Mouse (Mus musculus) layer of hippocampus, postnatal 36 days (tissue): ENCODE measurements around the gene Tacc3. TPM values are rescaled to one million over a fixed set of nuclear protein-coding genes. Genes with fewer than 3 reads are reported as not detected.

Source experiments
- DNase-seq, 2 experiments: peaks; one replicate each; pipeline ENCODE4 v3.0.0; 2022
- total RNA-seq, 2 experiments: library from RNA; stranded (reverse); gene quantifications; 2 replicates each; pipeline ENCODE4 v1.2.3; 2021

The Tacc3 gene
- total RNA-seq, 2 experiments from 2014 or later = 3.8 to 5.2 TPM

DNA sequence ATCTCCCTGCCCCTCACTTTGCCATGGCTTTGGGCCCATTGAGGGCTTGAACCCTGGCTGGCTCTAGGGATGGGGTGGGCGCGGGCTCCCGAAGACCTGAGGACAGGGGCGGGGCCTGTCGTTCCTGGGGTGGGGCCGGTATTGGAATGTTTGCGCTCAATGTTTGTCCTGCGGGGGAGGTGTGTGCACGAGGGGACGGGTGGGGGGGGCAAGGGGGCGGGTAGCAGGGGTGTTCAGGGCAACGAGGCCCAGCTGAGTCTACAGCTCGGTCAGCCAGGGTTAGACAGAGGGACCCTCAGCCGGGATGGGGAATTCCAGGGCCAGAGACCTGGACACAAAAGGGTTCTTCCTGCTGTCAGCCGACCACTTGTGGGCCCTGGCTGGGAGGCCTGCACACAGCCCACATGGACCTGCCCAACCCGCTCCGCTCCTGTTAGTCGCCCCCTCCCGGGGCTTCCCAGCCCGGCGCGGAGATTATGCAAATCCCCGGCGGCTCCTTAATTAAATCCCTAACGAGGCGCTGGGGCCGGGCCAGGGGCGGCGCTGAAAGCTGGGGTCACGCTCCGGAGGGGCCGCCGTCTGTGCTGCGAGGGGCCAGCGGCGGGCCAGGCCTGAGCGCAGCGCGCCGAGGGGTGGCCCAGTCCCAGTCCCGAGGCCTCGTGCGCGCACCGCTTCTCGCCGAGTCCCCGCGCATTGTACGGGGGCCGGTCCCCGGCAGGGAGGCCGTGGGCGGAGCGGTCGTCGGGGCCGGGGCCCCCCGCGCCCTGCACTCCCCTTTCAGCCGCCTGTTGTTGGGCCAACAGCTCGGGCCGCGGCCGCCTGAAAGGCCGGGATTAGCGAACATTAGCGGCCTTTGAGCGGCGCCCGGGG, 37.2 kb downstream of the Tacc3 start:
- DNase-seq = peak; percentile 67 to 77

DNA sequence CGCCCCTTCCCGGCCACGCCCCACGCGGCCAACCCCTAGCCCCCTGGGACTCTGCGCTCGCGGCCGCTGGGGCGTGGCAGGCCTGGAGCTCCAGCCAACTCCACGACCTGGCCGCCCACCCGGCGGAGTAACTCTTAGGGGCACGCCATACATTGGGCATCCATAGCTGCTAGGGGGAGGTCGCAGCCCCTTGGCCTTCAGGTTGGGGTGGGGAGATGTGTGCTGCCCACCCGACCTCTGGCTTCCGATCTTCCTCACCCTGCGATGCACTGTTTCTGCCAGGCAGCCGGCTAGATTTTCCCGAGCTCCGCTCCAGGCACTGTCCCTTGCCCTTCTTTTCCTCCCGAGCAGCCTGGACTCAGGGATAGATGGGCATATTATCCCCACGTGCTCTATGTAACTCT, 37.8 kb downstream of the Tacc3 start:
- no peak for DNase-seq

DNA sequence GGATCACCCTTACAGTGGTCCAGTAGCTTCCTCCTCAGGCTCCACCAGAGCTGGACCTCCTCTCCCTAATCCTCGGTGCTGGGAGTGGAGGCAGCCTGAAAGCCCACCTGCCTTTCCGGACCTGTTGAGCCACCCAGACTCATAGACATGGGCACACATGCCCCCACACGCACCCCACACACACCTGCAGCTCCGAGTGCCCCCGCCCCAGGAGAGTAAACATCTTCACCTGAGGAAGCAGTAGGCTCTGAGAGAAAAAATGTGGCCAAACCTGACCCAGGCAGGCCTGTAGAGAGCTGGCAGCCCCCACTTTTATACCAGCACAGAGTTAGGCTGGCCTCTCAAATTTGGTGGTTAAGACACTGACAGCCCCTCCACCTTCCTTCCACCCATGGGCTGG, 38.5 kb downstream of the Tacc3 start:
- no peak for DNase-seq

DNA sequence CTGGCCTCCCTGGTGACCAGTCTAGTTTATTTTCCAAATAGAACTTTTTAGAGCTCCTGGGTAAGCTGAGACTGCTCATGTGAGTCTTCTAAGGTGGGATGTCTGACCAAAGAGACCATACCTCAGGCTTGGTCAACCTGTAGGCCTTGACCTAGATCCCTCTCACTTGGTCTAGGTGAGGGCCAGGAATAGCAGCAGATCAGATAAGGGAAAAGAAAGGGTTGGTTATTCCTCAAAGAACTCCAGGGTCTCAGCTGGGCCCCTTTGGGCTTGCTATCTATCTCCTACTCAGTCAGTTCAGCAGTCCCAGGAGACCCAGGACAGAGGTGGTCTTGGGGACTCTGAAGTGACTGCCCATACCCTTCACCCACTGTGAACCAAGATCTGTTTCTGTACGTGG, 39.6 kb downstream of the Tacc3 start:
- no peak for DNase-seq

DNA sequence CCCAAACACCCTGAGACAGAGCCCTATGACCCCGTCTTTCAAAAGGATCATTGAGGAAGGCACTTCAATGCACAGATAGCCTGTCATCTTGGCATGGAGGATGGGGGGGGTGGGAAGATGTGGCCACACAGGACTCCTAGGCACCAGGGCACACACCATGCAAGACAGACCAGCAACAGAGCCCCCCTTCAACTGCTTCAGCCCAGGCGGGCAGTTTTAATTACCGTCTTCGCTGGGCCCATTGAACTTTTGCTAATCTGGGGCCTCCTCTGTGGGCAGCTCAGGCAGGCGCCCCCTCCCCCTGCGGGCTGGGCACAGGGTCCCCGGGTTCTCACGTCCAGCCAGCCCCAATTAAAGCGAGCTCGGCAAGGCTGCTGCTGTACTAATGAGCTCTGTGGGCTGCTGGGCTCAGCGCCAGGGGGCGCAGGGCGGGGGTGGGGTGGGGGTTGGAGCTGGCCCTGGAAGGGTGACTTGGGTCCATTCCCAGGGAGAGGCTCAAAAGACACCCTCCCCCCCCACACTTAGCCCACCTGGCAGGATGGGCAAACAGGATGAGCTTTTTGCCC, 40.1 kb downstream of the Tacc3 start:
- peak; percentile 48 to 75 for DNase-seq

DNA sequence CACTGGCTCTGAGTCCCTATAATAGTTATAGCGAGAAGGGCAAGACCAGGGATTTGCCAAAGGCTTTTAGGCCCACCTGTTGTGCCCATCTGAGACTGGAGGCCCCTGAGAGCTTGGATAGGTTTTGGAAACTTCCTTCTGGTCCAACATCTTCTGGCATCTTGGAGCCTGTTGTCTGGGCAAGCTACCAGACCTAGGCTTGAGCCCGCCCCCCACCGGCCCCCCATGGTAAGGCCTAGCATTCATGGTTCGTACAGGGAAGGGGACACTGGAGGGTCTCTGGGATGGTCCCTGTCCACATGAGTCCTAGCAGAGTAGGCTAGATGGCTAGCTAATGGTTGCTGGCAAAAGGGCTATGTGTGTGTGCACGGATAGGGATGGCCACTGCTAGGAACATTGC, 40.7 kb downstream of the Tacc3 start:
- DNase-seq = no peak

DNA sequence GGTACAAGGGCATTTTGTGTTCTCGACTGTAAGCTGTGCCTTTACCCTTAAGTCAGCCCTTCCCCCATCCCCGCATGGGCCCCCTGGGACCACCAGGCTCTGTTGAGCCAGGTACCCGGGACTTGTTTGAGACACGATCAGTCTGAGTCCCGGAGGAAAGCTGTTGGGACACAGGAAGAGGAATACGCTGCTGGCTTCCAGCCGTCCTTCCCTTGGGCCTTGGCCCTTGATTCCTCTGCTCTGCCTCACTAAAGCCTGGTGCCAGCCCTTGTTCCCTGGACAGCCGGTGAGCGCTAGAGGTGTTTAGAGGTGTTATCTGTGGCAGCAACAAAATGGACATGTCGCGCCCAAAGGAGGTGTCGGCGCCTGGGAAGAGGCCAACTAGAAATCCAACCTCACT, 42.1 kb downstream of the Tacc3 start:
- DNase-seq = no peak

DNA sequence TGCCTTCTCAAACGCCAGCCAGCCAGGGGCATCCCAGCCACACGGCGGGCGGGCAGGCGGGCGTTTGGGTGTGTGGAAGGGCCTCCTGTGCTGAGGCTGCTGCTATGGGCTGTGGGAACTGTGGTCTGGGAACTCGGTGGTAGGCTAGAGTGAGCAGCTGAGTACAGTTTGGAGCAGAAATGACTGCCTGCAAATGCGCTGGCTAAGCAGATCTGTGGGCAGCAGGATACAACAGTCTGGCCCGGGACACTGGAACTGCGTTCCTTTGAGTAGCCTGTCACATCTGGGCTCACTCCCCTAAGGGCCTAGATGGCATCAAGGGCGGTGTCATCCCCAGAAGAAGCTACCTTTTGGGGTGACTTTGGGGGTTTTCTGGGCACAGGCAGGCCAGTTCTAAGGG, 43.9 kb downstream of the Tacc3 start:
- no peak for DNase-seq

DNA sequence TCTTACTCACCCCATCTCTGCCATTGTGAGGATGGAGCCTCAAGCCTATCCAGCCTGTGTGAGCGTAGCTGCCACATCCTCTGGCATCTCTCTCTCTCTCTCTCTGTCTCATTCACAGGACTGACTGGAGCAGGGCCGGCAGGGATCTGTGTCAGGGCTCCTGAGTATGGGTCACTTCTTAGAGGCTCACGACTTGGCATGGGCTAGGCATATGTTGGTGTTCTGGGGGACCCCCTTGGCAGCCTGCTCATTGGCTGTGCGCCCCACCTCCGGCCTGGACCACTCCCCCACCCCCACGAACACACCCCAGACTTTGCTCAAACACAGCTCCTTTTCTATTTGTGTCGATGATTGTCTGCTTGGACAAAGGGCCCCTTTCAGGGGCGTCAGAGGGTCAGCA, 46.1 kb downstream of the Tacc3 start:
- DNase-seq = no peak

DNA sequence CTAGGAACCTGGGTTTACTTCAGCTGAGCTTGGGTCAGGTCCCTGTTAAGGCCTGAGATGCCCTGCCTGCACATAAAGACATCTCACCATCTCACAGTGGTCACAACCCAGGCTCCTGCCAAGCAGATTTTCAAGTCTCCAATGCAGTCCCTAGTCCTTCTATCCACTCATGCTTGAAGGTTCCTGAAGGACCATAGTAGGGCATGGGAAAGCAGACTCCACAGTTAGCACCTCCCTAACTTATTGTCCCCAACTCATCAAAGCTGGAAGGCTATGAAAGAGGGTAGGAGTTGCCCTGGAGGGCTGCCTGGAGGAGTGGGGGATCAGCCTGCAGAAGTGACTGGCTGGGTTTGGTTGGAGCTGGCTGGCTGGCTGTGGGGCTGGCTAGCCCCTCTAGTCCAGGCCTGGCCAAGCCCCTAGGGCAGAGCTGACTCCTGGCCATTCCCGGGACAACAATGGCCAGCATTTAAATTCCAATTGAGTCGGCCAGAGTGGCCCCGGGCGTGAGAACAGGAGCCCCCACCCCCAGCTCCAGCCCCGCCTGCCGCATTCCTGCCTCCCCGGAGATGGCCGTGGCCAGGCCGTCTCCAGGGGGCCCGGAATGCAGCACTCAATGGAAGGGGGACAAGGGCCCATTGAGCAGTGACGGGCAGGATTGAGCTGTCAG, 47.1 kb downstream of the Tacc3 start:
- DNase-seq = peak; percentile 54 to 73

DNA sequence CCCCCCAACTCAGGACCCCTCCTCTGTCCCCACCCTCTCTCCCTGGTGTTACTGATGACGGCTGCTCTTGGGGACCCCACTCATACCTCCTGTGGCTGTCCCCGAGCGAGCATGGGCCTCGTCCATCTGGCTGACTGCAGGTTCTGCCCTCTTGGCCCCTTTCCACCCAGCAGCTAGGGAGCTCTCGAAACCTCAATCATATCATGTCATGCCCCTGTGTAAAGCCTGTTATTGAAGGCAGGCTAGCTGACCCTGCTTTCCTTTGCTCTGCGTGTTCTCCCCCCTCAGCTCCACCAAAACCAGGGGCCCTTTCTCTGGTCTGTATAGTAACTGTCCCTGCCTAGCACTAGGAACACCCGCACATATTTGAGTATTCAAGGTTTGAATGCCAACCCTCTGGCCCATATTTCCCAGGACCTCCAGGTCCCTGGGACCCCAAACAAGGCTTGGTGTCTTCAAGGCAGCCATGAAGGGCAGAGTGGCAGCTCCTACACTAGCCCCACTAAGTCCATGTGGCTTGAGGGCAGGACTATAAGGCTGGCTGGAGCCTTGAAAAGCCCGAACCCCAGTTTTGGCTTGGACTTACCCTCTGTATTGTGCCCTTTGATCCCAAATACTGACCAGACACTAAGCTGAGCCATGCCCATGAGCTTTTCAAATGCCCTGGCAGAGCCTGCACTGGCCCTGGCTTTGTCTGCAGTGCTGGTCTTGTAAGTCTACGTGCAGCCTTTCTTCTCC, 47.9 kb downstream of the Tacc3 start:
- no peak for DNase-seq

DNA sequence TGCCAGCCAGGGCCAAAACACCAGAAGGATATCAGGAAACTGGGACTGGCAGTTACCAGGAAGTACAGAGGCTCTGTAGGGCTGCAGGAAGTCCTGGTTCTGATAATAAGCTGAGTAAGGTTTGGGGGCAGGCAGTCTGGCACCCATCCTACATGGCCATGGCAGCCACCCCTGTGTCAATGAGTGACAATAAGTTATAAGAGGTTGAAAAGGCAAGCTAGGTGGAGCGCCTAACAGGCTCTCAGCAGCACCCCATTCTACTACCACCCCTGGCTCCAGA, 48.4 kb downstream of the Tacc3 start:
- no peak for DNase-seq

DNA sequence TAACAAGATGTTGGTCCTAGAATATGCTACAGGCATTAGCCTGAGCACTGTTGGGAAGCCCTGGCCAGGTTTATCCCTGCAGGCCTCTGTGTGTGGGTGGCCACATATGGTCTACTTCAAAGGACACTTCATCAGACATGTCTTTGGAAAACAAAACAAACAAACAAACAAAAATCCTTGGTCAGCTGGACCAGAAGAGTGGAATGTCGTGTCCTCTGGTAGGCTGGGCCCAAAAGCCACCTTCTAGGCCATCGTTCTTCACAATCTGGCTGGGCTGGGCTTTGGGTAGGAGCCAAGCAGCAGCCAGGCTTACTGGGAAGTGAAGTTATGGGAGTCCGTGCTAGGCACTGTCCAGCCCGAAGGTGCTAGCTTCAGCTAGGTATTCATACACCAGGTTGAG, 49.2 kb downstream of the Tacc3 start:
- DNase-seq = no peak

DNA sequence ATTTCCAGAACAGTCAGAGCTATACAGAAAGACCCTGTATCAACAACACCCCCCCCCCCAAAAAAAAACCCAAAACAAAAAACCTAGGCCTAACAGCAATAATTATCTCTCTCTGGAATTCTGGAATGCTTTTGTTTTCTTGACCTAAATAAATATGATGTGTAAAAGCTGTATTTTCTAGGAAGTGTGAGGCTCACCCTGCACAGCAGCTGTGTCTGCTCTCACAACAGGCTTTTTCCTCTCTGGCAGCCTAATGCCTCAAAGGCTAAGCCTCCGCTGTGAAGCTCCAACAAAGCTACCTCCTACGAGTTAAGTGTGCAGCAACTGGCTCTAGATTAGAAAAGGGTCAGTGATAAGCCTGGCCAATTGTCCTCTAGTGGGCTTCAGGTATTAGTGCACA, 51.1 kb downstream of the Tacc3 start:
- DNase-seq = no peak

DNA sequence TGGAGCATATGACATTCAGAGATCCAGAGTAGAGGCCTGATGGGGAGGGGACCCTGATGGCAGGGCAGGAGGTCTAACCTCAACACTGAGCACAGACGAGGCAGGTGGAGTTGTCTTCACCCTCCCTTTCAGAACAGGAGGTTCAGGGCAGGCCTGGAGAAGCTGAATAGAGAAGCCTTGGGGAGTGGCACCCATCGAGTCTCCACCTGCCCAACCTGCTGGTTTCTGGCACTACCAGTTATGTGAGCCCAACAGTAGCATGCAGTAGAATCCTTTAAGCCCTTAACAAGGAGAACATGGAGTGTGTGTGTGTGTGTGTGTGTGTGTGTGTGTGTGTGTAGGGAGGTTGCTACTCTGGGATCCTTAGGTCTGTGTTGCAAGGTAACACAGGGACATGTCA, 54.6 kb downstream of the Tacc3 start:
- DNase-seq = no peak

DNA sequence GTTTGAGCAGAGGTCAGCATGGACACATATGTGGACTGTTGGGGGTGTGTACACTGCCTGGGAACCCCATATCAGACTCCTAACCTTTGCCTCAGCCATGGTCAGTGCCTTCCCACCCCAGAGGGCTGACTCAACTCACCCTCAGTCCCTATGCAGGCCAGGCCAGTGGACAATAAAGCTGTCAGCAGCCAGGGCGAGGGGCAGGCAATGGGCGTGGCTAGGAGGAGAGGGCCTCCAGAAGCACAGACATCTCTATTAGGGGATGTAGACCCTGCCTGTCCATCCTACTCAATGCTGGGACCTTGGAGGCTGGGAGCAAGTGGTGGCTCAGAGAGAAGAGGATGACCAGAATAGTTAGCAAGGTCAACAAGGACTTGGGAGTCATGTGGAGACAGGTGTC, 57.3 kb downstream of the Tacc3 start:
- no peak for DNase-seq

DNA sequence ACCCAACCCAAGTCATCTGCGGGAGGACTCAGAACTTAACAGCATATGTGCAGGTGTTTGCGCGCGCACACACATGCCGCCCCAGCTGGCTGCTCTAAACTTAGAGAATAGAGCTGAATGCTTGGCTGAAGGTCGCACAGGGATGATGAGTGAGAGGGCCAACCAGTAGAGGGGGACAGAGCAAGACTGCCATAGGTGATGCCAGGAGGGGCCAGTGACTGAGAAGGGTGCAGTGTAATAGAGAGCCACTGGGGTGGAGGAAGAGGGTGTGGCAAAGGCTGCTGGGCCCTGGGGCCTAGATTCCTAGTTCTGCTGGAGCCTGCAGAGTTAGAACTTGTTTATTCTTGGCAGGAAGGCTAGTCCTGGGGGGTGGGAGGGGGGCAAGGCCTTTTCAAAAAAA, 58.5 kb downstream of the Tacc3 start:
- no peak for DNase-seq

DNA sequence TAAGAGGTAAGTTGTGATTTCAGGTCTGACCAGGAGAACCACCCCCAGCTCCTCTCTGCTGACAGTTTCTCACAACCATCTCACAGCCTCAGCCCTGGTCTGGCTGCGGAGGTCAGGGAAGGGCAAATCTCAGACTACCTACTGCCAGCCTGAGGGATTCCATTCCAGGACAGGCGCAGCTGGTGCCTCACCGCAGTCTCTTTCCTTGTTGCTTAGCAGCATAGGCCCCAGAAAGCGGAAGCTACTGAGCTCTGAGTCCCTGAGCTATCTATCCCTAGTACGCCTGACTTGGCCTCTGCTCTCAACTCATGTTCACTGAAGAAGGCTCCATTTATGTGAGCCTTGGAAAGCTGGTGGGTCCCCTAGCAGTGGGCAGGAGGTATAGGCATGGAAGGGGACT, 60.5 kb downstream of the Tacc3 start:
- no peak for DNase-seq

DNA sequence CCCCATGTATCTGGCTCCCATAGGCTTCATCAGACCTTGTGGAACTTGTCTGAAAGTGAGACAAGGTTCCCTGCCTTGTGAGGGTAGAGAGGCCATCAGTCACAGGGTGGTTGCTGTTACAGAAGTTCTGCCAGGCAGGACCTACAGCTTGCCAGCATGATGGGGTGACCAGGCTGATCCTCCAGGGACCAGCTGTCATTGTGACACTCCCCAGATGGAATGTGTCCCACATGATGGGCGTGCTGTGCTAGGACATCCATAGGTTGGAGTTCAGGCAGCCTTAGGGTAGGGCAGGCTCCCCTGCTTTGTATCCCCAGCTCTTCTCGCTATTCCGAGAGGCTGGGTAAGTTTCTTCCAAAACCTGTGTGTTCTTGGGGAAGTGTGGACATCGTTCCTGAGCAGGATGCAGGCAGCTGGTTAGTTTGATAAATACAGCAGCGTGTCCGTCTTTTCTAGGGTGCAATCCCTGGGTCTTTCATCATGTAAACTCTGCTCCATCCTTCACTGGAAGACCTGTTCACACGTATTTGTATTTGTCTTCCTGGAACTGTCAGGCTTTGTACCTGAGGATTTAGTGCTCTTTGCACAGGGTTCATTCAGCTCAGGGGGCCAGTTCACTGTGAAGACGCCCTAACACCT, 63.0 kb downstream of the Tacc3 start:
- no peak for DNase-seq

DNA sequence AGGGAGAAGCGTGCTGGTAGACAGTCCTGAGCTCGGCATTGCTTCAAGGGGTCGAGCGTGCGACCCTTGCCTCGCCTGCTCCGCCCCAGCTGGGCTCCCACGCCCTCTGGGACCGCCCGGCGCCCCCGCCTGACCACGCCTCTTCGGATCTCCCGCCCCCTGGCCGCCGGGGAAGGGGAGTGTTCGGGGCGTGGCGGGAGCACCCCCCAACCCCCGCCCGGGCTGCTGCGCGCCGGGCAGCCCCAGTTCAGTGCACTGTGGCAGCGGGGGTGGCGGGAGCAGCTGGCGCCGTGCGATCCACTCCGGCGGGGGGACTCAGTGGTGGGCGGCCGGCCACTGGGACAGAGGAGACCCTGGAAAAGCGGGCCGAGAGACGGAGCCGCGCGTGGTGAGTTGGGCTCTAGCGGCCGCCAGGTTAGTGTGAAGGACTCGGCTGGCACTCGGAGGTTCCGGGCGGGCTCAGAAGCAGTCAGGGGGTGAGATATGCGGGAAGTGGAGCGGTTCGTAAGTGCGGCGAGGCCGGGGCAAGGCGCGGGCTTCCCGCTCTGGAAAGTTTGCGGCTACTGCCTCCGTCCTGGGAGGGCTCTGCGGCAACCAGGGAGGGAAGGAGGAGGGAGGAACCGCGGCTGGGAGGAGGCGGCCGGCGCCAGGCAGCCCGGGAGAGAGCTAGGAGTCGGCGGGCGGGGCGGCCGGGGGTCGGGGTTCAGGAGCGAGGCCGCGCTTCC, 63.8 kb downstream of the Tacc3 start, which contains the start of gene Fgfr3:
Fgfr3 (plus strand) TSS at position 134 of the 725 bp plus-strand sequence.
- peak in 1 of 2 experiments; percentile 41 for DNase-seq

DNA sequence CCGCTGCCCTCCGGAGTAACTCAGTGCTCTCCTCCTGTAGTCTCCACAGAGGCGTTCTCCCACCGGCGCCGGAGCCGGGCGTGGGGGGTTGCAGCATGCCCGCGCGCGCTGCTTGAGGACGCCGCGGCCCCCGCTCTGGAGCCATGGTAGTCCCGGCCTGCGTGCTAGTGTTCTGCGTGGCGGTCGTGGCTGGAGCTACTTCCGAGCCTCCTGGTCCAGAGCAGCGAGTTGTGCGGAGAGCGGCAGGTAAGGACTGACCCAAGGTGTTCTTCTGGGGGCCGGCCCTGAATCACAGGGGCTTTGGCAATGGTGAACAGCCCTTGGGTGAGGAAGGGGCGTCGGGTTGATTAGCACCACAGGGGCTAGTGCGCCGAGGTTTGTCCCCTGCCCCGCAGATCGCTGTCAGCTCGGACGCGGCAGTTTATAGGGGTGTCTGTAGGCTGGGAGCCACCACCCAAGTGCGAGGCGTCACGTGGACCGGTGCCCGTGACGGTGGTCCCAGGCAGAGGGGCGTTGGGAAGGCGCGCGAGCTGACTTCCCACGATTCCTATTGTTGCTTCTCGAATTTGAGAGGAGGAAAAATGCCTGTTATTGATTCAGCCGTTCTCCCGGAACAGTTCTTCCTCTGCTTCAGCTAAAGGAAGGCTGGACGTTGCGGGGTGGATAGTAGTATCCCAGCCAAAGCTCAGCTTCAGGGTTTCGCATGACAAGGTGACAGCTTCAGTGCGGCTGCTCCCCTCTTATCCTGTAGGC, 64.5 kb downstream of the Tacc3 start:
- no peak for DNase-seq
